Mouse (Mus musculus) midbrain, embryonic 10.5 days (tissue): Measurements from ENCODE around the gene Efhd1. TPM values are rescaled to one million over a fixed set of nuclear protein-coding genes. Genes with fewer than 3 reads are reported as not detected.

ENCODE experiments used
- DNase-seq: peaks from one replicate; pipeline ENCODE4 v3.0.0-alpha.2; 2017; ENCODE audit warnings: low spot score
- H3K27ac ChIP-seq: fragments of 300-500 bp; sonication (generic); replicated peaks from 2 replicates; pipeline ENCODE4 v1.5.1; 2016; ENCODE audit warnings: mild to moderate bottlenecking
- H3K27me3 ChIP-seq: fragments of 300-500 bp; sonication (generic); 2 replicates; pipeline ENCODE4 v1.6.1; 2016; ENCODE audit warnings: low read depth, mild to moderate bottlenecking; ENCODE audit not compliant: poor library complexity, severe bottlenecking
- H3K36me3 ChIP-seq: fragments of 300-500 bp; sonication (generic); 2 replicates; pipeline ENCODE4 v1.6.1; 2016; ENCODE audit warnings: mild to moderate bottlenecking, moderate library complexity
- H3K4me1 ChIP-seq: fragments of 300-500 bp; sonication (generic); 2 replicates; pipeline ENCODE4 v1.6.1; 2016
- H3K4me3 ChIP-seq: fragments of 300-500 bp; sonication (generic); 2 replicates; pipeline ENCODE4 v1.5.1; 2016; ENCODE audit warnings: mild to moderate bottlenecking, moderate library complexity
- H3K9me3 ChIP-seq: fragments of 300-500 bp; sonication (generic); replicated peaks from 2 replicates; pipeline ENCODE4 v1.6.1; 2016; ENCODE audit warnings: mild to moderate bottlenecking
- WGBS: fragments of 180-500 bp; shearing (Covaris S2); methylation state at CpG from one replicate; pipeline ENCODE4 v1.1.7; 2016; 5-methylcytosine and 5-hydroxymethylcytosine counted together
- polyA plus RNA-seq: library from polyadenylated mRNA; unstranded; fragments of >200 nt; fragmentation: Nextera tagmentation; extraction: Ambion mirVana; gene quantifications from 2 replicates; pipeline ENCODE4 v1.2.1, GENCODE M21; 2016

Efhd1 gene
- polyA plus RNA-seq, 1 experiment from 2014 or later, result 0.64 TPM

DNA sequence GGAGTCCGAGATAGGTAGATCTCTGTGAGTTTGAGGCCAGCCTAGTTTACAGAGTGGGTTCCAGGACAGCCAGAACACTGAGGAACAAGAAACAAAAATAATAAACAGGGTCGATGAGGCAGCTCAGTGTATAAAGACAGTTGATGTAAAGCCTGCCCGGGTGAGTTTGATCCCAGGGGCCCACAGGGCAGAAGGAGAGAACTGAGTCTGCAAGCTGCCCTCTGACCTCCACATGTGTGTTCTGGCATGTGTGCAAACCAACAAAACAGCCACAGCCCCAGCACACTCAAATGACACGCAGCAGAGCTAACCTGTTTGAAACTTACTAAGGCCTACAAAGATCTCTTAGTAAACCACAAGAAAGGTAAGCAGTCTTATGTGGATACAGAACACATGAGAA, 30.8 kb downstream of the Efhd1 start:
- no peak for DNase-seq
- H3K4me1 ChIP-seq, result no peaks in the 10 kb centered on the region; the same call in 1 of the 2 replicates
- no peak overlapping the region for H3K4me3 ChIP-seq
- no peaks in the 10 kb centered on the region for H3K9me3 ChIP-seq
- no peaks in the 10 kb centered on the region for H3K36me3 ChIP-seq
- H3K27me3 ChIP-seq, result no peaks in the 10 kb centered on the region
- H3K27ac ChIP-seq, result no peak overlapping the region
- 73% methylated on average over 4 of the region's 4 CpGs for WGBS

- WGBS, result 88% methylated on average over 10 of the region's 10 CpGs
These were observed 33.3 kb downstream of the Efhd1 start for GRCm38 (mm10) chr1:87297346-87297925.

GRCm38 (mm10) chr1:87300360-87301286, 36.5 kb downstream of the Efhd1 start:
- no peaks in the 10 kb centered on the region for H3K9me3 ChIP-seq
- no peaks in the 10 kb centered on the region for H3K27me3 ChIP-seq
- H3K4me3 ChIP-seq, result no peak overlapping the region
- H3K27ac ChIP-seq, result no peak overlapping the region
- 82% methylated on average over 14 of the region's 14 CpGs for WGBS
- H3K4me1 ChIP-seq, result no peaks in the 10 kb centered on the region
- no peaks in the 10 kb centered on the region for H3K36me3 ChIP-seq
- DNase-seq, result no peak

More at GRCm38 (mm10) chr1:87297346-87297925, 33.3 kb downstream of the Efhd1 start:
- Histone ChIP-seq H3K36me3 (no peaks in the 10 kb centered on the region), H3K27ac (no peak overlapping the region), H3K4me3 (no peak overlapping the region), H3K27me3 (no peaks in the 10 kb centered on the region), H3K9me3 (no peaks in the 10 kb centered on the region), H3K4me1 (no peaks in the 10 kb centered on the region; the same call in 1 of the 2 replicates)
- no peak for DNase-seq

DNA sequence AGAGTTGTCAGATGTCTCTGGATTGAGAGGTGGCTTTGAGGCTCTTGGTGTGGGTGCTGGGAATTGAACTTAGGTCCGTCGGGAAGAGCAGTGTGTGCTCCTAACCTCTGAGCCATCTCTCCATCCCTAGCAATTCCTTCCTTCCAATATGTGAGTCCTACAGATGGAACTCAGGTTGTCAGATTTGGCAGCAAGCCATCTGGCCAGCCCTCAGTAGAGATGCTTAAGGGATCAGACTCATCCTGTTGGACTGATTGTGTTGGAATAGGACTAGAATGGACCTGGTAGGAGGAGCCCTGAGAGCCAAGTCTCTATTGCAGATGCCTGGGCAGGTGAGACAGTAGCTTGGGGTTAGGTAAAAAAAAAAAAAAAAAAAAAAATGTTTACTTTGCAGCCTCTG, 37.8 kb downstream of the Efhd1 start:
- WGBS, result 96% methylated on average over 2 of the region's 2 CpGs
- no peaks in the 10 kb centered on the region for H3K4me1 ChIP-seq
- DNase-seq, result no peak

GRCm38 (mm10) chr1:87308952-87309351, 44.8 kb downstream of the Efhd1 start:
- Histone ChIP-seq H3K27ac (no peak overlapping the region), H3K27me3 (no peaks in the 10 kb centered on the region), H3K4me3 (no peak overlapping the region), H3K9me3 (no peaks in the 10 kb centered on the region), H3K4me1 (0 out of 2 replicates have a peak, but pooled peaks cover 9% of the 10 kb centered on the region), H3K36me3 (no peaks in the 10 kb centered on the region)
- WGBS, result 94% methylated on average over 3 of the region's 3 CpGs
- DNase-seq, result no peak

More for the DNA sequence above, 37.8 kb downstream of the Efhd1 start:
- Histone ChIP-seq H3K27me3 (no peaks in the 10 kb centered on the region), H3K36me3 (no peaks in the 10 kb centered on the region), H3K4me3 (no peak overlapping the region), H3K27ac (no peak overlapping the region), H3K9me3 (no peaks in the 10 kb centered on the region)

DNA sequence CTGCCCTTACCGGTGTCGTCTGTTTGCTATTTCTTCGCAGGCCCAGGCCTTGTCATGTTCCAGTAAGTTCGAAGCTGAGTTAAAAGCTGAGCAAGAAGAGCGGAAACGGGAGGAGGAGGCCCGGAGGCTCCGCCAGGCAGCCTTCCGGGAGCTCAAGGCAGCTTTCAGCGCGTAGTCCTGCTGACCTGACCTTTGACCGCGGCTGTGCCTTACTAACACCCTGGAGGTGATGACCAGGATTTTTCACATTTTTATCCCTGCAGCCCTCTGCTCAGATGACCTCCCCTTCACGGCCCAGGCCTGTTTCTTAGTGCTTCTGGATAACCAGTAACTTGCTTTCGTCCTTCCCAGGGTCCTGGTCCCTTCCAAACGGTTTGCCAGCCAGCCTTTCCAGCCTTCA, 45.5 kb downstream of the Efhd1 start:
- no peaks in the 10 kb centered on the region for H3K9me3 ChIP-seq
- H3K4me3 ChIP-seq, result no peak overlapping the region
- H3K36me3 ChIP-seq, result no peaks in the 10 kb centered on the region
- 72% methylated on average over 16 of the region's 16 CpGs for WGBS
- DNase-seq, result peak; percentile 20
- 0 out of 2 replicates have a peak, but pooled peaks cover 9% of the 10 kb centered on the region for H3K4me1 ChIP-seq
- H3K27me3 ChIP-seq, result no peaks in the 10 kb centered on the region
- no peak overlapping the region for H3K27ac ChIP-seq

GRCm38 (mm10) chr1:87312681-87313080, 48.5 kb downstream of the Efhd1 start:
- no peaks in the 10 kb centered on the region for H3K36me3 ChIP-seq
- WGBS, result 94% methylated on average over 2 of the region's 2 CpGs
- DNase-seq, result no peak
- no peaks in the 10 kb centered on the region for H3K27me3 ChIP-seq
- no peaks in the 10 kb centered on the region for H3K9me3 ChIP-seq
- H3K4me1 ChIP-seq, result 0 out of 2 replicates have a peak, but pooled peaks cover 9% of the 10 kb centered on the region
- no peak overlapping the region for H3K27ac ChIP-seq
- H3K4me3 ChIP-seq, result no peak overlapping the region

DNA sequence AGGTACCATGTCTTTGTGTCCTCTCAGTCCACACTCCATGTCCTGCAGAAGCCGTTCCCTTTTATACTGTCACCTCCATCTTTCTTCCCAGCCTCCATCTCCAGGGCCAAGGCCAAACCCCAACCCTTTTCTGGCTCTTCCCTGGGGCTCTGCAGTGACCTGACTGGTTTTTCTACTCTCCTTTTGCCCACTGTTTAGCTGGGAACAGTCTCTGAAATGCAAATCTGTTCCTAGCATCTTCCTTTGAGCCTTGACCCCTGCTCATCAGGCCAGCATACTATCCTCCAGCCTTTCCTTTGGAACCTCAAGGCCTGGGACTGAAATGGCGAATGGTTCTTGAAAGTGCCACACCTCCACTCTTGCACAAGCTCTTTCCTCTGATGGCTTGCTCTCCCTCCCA, 49.0 kb downstream of the Efhd1 start:
- DNase-seq, result no peak
- no peak overlapping the region for H3K4me3 ChIP-seq
- H3K27me3 ChIP-seq, result no peaks in the 10 kb centered on the region
- H3K36me3 ChIP-seq, result no peaks in the 10 kb centered on the region
- H3K9me3 ChIP-seq, result no peaks in the 10 kb centered on the region; the same call in 1 of the 2 replicates
- no peak overlapping the region for H3K27ac ChIP-seq
- H3K4me1 ChIP-seq, result 0 out of 2 replicates have a peak, but pooled peaks cover 9% of the 10 kb centered on the region
- WGBS, result 92% methylated on average over 2 of the region's 2 CpGs

- 91% methylated on average over 8 of the region's 8 CpGs for WGBS
These were observed 49.8 kb downstream of the Efhd1 start for GRCm38 (mm10) chr1:87313843-87314570.

GRCm38 (mm10) chr1:87315431-87315830, 51.3 kb downstream of the Efhd1 start:
- no peak overlapping the region for H3K27ac ChIP-seq
- no peak overlapping the region for H3K4me3 ChIP-seq
- H3K27me3 ChIP-seq, result no peaks in the 10 kb centered on the region
- H3K9me3 ChIP-seq, result peaks cover 20% of the 10 kb centered on the region
- H3K4me1 ChIP-seq, result no peaks in the 10 kb centered on the region
- DNase-seq, result no peak
- WGBS, result 87% methylated on average over 2 of the region's 2 CpGs
- H3K36me3 ChIP-seq, result no peaks in the 10 kb centered on the region

More at GRCm38 (mm10) chr1:87313843-87314570, 49.8 kb downstream of the Efhd1 start:
- no peaks in the 10 kb centered on the region for H3K27me3 ChIP-seq
- H3K36me3 ChIP-seq, result no peaks in the 10 kb centered on the region
- H3K4me1 ChIP-seq, result 0 out of 2 replicates have a peak, but pooled peaks cover 9% of the 10 kb centered on the region
- DNase-seq, result no peak
- no peak overlapping the region for H3K4me3 ChIP-seq
- peaks cover 5% of the 10 kb centered on the region; the same call in 1 of the 2 replicates for H3K9me3 ChIP-seq
- H3K27ac ChIP-seq, result no peak overlapping the region

- Histone ChIP-seq H3K27ac (no peak overlapping the region), H3K4me3 (no peak overlapping the region), H3K9me3 (peaks cover 24% of the 10 kb centered on the region), H3K4me1 (no peaks in the 10 kb centered on the region), H3K36me3 (no peaks in the 10 kb centered on the region), H3K27me3 (no peaks in the 10 kb centered on the region)
- no peak for DNase-seq
- 72% methylated on average over 2 of the region's 2 CpGs for WGBS
These were observed 51.7 kb downstream of the Efhd1 start for GRCm38 (mm10) chr1:87315894-87316293.

- Histone ChIP-seq H3K27me3 (no peaks in the 10 kb centered on the region), H3K36me3 (no peaks in the 10 kb centered on the region), H3K4me1 (no peaks in the 10 kb centered on the region), H3K9me3 (peaks cover 32% of the 10 kb centered on the region), H3K4me3 (no peak overlapping the region), H3K27ac (no peak overlapping the region)
- WGBS, result 84% methylated on average over 3 of the region's 3 CpGs
- no peak for DNase-seq
These were observed 52.5 kb downstream of the Efhd1 start for GRCm38 (mm10) chr1:87316672-87317071.
